Mouse (Mus musculus) gastrocnemius, postnatal 10 days (tissue): ENCODE data around the gene Snx17. TPM values are rescaled to one million over a fixed set of nuclear protein-coding genes. Genes with fewer than 3 reads are reported as not detected.
"Not testable (repeated sequence)": the region's sequence is repeated elsewhere in the genome, so short reads cannot be mapped to it uniquely, and the experiment has no call there.

ENCODE experiments used
- DNase-seq: peaks from one replicate; pipeline ENCODE4 v3.0.0; 2021; ENCODE audit warnings: mixed read lengths
- total RNA-seq, 2 experiments: library from RNA; stranded (reverse); gene quantifications; 2 replicates each; pipeline ENCODE4 v1.2.3; 2021

The Snx17 gene
- total RNA-seq, 2 experiments from 2014 or later: 57.8 to 58.4 TPM

GRCm38 (mm10) chr5:31196207-31196606 is 3.2 kb downstream of the Snx17 start:
- DNase-seq: no peak

DNA sequence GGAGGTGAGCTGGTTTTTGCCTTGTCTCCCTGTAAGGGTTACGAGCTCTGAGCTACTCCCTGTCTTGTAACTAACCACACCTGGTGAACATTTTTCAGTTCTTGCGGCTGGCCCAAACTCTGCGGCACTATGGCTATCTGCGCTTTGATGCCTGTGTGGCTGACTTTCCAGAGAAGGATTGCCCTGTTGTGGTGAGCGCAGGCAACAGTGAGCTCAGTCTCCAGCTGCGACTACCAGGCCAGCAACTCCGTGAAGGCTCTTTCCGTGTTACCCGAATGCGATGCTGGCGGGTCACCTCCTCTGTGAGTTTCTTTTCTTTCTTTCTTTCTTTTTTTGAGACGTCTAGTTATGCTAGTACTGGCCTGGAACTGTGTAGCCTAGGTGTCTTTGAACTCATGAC is 4.0 kb downstream of the Snx17 start:
- DNase-seq: peak; percentile 2

DNA sequence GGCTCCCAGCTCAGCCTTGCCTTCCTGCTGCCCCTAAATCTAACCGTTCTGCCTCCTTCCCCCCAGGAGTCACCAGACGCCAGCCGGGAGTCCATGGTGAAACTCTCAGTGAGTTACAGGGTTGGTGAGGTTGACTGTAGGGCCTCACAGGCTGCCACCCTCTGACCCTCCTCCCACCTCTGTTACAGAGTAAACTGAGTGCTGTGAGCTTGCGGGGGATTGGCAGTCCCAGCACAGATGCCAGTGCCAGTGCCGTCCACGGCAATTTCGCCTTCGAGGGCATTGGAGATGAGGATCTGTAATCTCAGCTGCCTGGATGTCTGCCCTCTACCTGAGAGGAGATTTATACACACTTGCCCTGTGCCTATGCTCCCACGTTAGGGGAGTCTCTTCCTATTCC is 5.1 kb downstream of the Snx17 start:
- peak; percentile 3 for DNase-seq

DNA sequence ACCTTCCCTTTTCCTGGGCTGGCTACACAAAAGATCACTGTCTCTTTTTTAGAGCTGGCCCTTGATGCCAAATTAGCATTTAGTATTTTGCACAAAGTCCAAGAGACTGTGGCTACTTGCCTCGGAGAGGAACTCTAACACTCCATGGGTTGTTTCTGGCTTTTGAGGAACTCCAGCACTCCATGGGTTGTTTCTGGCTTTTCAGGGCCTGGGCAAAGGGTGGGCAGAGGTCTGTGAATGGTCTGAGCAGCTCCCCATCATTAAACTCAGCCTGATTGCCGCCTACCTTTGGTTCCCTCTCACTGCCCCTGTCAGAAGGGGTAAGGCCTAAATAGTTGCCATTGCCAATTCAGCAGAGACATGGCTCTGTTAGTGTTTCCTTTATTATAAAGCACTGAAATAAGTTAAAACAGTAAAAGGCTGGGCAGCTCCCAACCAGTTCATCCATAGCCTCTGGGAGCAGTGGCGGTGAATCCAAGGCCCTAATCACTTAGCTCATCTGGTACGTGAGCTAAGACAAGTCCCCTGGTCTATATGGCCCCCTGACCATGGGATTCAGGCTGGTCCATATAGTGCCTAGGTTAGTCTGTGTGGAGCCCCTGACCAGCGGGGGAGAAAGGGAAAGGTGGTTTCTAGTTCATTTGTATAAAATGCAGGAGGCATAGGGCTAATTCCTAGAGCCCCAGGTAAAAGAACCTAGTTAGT is 5.7 kb downstream of the Snx17 start:
- DNase-seq: no peak

- DNase-seq: peak; percentile 11
Measured at GRCm38 (mm10) chr5:31199321-31199892, 6.4 kb downstream of the Snx17 start.

DNA sequence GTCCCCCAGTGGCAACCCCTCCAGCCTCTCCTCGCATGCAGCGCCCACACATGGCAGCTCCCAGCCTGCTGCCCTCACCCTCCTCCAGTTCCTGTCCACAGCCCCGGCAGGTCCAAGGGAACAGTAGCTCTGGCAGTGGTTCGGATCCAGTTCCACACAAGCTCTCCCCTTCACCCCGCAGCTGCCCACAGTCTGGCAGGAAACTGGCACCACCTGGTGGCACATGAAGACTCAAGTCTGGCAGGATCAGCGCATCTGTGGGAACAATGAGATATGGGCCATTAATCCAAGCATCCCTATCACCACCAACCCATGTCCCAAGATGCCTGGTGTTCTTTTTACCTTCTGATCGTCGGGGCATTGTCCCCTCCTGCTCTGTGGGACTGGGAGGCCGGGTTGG is 6.9 kb downstream of the Snx17 start:
- no peak for DNase-seq

GRCm38 (mm10) chr5:31200327-31200768 is 7.3 kb downstream of the Snx17 start:
- peak; percentile 40 for DNase-seq

- no peak for DNase-seq
Measured at GRCm38 (mm10) chr5:31201042-31201741, 8.2 kb downstream of the Snx17 start.

DNA sequence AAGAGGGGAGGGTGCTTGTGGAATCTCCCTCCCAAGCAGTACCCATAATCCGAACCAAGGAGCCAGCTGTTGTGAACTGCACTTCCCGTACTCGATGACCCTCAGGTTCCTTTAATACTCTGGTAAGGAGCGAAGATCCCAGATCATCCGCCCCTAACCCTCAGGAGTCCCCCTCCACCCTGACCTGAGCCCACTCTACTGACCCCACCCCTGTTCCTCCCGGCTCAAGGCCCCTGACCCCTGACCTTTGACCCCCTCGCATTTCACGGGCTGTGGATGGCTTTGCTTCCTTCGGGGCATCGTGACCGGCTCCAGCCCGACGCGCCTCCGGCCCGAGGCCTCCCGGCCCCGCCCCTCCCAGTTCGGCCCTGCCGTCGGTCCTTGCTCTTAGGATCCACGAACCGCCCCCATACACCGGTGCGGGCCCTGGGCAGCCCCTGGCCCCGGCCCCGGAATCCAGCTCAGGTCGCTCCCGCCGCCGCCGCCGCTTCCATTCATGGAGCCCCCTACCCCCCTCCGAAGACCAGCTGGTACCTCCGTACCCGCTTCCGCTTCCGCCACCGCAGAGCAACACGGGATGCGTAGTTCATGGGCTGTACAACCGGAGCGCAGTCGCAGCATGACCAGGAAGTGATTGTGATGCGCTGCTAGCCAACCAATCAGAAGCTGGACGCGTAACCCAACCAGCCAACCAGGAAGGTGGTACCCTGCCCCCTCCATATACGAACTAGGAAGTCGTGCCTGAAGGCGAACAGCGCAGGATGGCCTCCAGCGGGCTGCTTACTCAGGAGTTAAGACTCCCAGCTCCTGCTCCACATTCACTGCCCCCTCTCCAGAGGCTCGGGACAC is 8.9 kb downstream of the Snx17 start, which contains the start of gene Zfp513:
Gene Zfp513 (minus strand): TSS at position 562 of the 849 bp plus-strand sequence.
- peak; percentile 86 for DNase-seq

- DNase-seq: peak; percentile 4
Measured at GRCm38 (mm10) chr5:31202933-31203332, 9.9 kb downstream of the Snx17 start.

- DNase-seq: no peak
Measured at GRCm38 (mm10) chr5:31203866-31204265, 10.8 kb downstream of the Snx17 start.

- no peak for DNase-seq
Measured at GRCm38 (mm10) chr5:31204421-31204820, 11.4 kb downstream of the Snx17 start.

DNA sequence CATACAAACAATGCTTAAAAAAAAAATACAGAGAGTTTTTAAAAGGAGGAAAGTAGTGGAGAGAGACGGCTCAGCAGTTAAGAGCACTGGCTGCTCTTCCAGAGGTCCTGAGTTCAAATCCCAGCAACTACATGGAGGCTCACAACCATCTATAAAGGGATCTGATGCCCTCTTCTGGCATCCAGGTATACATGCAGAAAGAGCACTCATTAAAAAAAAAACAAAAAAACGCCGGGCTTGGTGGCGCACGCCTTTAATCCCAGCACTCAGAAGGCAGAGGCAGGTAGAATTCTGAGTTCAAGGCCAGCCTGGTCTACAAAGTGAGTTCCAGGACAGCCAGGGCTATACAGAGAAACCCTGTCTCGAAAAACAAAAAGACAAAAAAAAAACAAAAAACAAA is 23.5 kb downstream of the Snx17 start:
- not testable (repeated sequence) for DNase-seq

GRCm38 (mm10) chr5:31218294-31218693 is 25.3 kb downstream of the Snx17 start:
- no peak for DNase-seq

DNA sequence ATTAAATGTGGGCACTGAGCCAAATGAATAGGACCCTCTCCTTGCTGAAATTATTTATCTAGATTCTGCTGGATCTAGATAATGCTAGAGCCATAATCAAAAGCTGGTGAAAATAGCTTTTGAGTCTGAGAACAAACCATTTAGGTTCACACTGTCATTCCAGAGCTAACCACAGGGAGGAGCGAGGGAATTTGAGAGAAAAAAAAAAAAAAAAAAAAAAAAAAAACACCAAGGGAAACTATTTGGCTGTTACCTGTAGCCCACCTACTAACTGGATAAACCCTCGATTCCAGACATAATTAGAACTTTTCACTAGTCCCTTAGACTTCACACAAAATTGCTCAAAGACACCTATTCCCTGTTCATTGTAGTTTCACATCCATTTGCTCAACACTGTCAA is 26.0 kb downstream of the Snx17 start:
- no peak for DNase-seq

DNA sequence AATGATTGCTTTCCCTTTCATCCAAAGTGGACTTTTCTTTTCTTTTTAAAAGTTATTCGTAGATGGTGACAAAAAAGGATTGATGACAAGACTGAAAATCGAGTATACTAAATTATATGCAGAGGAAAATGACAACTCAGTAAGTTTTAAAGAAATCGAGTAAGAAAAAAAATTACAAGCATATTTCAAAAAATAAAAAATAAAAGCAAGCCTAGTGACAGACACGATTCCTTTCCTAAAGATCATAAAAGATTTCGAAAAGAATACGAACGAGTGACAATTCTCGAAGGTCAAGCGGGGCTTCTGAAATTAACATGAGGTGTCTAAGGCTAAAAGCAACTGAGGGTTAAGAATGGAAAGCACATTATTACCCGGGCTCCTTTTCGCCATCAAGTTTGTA is 26.4 kb downstream of the Snx17 start:
- DNase-seq: no peak

- peak; percentile 63 for DNase-seq
Measured at GRCm38 (mm10) chr5:31219911-31220447, 27.0 kb downstream of the Snx17 start.

GRCm38 (mm10) chr5:31220448-31221303 is 27.6 kb downstream of the Snx17 start, which contains the start of gene Ppm1g:
TSS of gene Ppm1g (minus strand) at chr5:31220687.
- DNase-seq: peak; percentile 99

- DNase-seq: no peak
Measured at GRCm38 (mm10) chr5:31221304-31221945, 28.4 kb downstream of the Snx17 start.

- no peak for DNase-seq
Measured at GRCm38 (mm10) chr5:31222696-31223095, 29.7 kb downstream of the Snx17 start.
